Mouse (Mus musculus) cerebellum, postnatal 36 days (tissue): ENCODE results near the gene Cog7.
A peak's percentile ranks its signal among the peaks of the same experiment; 100 is the strongest.

ENCODE experiments used
- DNase-seq, 2 experiments: peaks; one replicate each; pipeline ENCODE4 v3.0.0; 2021 to 2022; ENCODE audit warnings: mixed read lengths in 2 of 2

Gene Cog7

GRCm38 (mm10) chr7:121890636-121891360 lies 90.7 kb downstream of the Cog7 start:
- DNase-seq = no peak

DNA sequence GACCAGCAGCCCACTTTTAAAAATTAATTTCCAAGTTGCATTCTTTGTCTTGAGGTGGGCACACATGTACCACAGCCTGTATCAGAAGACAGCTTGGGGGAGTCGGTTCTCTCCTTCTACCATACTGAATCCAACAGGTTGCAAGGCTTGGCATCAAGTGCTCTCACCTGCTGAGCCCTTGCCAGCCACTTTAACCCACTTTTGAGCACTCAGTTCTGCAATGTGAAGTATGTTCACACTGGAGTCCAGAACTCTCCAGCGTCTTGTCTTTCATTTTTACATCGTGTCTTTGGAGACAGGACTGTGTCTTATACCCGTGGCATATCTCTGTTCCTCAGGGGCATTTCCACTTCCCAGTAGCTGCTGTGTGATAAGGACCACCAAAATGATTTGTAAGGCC lies 101.3 kb downstream of the Cog7 start:
- no peak for DNase-seq

DNA sequence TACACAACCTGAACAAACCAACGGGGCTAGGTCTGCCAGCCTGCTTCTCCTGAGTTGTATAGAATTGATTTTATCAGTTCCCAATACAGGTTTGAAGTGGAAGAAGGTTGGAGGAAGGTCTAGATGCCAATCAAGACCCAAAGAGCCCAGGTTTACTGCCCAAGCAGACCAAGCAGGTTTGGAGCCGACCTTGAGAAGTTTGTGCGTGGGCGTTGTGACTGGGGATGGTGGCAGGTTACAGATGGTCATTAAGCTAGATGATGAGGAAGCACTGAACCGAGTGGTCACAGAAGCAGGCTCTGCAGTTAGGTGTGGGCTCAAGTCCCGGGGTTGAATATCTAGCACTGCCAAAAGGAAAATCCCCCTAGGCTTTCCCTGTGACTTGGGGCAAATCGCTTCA lies 106.7 kb downstream of the Cog7 start:
- no peak for DNase-seq

GRCm38 (mm10) chr7:121873998-121874397 lies 107.5 kb downstream of the Cog7 start:
- no peak for DNase-seq

- no peak for DNase-seq
Observed at GRCm38 (mm10) chr7:121871631-121872030, 109.9 kb downstream of the Cog7 start.

- peak in 1 of 2 experiments; percentile 7 for DNase-seq
Observed at GRCm38 (mm10) chr7:121864858-121865585, 116.5 kb downstream of the Cog7 start, which contains the start of gene Scnn1b. Gene Scnn1b (plus strand): TSS chr7:121865038.

- no peak for DNase-seq
Observed at GRCm38 (mm10) chr7:121858939-121859338, 122.6 kb downstream of the Cog7 start.

DNA sequence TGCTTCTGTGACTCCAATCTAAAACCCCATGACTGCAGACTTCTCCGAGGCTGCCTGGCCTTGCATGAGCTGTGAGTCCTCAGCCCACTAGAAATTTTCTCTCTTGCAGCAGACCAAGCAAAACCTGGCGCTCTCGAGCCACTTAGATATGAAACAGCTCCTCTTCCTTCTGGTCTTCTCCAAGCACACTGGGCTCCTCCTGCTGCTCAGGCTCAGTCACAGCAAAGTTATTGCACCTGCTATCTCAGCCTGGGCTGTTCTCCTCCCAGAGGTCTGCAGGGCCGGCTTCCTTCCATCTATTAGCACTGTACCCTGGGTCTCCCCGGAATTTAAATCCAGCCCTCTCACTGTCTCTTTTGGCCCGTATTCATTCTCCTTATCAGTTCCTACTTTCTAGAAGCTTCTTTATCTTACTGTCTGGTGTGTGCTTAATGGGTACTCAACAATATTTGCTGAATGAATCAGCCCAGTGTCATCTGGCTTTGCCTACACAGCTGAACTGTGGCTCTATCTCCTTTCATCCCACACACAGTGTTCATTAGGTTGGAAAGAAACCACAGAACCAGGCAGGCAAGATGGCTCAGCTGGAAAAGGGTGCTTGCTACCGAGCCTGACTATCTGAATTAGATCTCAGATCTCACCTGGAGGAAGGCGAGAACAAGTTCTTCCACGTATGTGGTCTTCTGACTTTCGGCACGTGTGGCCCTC lies 124.2 kb downstream of the Cog7 start:
- DNase-seq = no peak

DNA sequence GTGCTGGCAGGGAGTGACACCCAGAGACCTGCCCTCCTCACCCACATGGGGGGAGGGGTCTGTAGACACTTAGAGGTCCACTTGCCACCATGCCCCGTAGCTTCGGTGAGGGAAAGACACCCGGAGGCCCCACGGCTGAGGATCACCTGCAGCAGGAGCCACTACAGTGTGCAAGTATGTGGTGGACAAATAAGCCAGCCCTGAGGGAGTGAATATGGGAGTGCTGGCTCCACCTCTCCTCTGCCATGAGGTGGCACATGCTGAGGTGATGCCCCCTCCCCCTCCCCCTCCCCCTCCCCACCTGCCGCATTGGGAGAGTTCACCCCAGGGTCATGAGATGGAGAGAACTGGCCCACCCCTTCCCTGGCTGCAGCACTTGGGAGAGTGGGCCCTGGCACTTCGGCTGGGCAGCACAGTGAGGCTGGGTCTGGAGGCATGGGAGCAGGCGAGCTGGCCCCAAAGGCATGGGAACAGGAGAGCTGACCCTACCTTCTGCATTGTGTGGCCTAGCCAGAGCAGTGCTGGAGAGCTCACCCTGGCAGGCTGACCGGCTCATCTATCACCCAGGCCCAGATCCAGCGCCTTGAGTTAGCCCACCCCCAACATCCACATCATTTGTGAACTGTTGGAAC lies 132.9 kb downstream of the Cog7 start:
- no peak for DNase-seq

DNA sequence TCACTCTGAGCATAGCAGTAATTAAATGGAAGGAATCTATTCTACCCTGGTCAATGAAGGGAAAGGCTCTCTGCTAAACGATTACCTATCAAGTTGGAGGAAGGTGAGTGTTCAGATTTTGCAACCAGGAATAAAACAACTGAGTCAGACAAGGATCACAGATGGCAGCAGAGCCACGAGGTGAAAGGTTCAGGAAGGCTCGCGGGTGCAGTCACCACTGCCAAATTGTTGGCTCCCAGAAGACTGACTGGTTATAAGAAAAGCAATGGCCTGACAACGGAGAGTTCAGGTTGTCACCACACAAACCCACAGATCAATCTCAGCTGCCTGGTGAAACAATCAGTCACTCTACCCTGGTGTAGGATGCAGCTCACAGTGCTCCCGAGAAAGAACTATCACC lies 135.5 kb downstream of the Cog7 start:
- no peak for DNase-seq

- DNase-seq = no peak
Observed at GRCm38 (mm10) chr7:121842234-121842633, 139.3 kb downstream of the Cog7 start.

DNA sequence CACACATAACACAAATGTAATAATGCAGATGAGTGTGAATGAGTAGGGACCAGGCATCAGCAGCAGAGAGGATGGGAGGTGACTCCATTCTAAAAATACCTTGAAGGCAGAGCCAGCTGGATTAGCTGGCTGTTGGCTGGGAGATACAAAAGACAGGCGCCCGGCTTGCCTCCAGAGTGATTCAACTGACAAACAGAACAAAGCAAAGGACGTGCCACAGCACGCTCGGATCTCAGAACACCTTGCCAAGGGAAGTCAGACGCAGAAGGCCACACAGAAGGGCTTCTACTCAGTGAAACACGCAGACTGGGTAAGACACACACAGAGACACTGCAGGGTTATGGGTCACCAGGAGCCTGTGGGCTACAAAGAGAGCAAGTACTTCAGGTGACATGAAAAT lies 140.7 kb downstream of the Cog7 start:
- DNase-seq = peak; percentile 18 to 20

- DNase-seq = no peak
Observed at GRCm38 (mm10) chr7:121836827-121837226, 144.7 kb downstream of the Cog7 start.

DNA sequence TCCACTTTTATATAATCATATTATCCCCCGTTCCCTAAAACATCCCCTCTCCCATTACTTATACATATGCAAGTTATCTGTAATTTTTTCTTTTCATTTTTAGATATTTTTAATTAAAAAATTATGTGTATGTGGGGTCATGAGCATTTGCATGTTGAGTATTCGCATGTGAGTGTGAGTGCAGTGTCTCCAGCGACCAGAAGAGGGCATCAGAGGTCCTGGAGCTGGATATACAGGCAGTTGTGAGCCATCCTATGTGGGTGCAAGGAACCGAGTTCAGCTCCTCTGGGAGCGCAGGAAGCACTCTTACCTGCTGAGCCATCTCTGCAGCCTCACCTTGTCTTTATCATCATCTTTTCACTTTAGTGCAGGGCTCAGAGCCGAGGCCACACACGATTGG lies 146.1 kb downstream of the Cog7 start:
- DNase-seq = no peak
